Mouse (Mus musculus) midbrain, embryonic 10.5 days (tissue): ENCODE measurements around the gene Gadd45b. TPM values are rescaled to one million over a fixed set of nuclear protein-coding genes. Genes with fewer than 3 reads are reported as not detected.

Source experiments
- DNase-seq: peaks from one replicate; pipeline ENCODE4 v3.0.0-alpha.2; 2017; ENCODE audit warnings: low spot score
- H3K27ac ChIP-seq: fragments of 300-500 bp; sonication (generic); replicated peaks from 2 replicates; pipeline ENCODE4 v1.5.1; 2016; ENCODE audit warnings: mild to moderate bottlenecking
- H3K27me3 ChIP-seq: fragments of 300-500 bp; sonication (generic); 2 replicates; pipeline ENCODE4 v1.6.1; 2016; ENCODE audit warnings: low read depth, mild to moderate bottlenecking; ENCODE audit not compliant: poor library complexity, severe bottlenecking
- H3K36me3 ChIP-seq: fragments of 300-500 bp; sonication (generic); 2 replicates; pipeline ENCODE4 v1.6.1; 2016; ENCODE audit warnings: mild to moderate bottlenecking, moderate library complexity
- H3K4me1 ChIP-seq: fragments of 300-500 bp; sonication (generic); 2 replicates; pipeline ENCODE4 v1.6.1; 2016
- H3K4me3 ChIP-seq: fragments of 300-500 bp; sonication (generic); 2 replicates; pipeline ENCODE4 v1.5.1; 2016; ENCODE audit warnings: mild to moderate bottlenecking, moderate library complexity
- H3K9me3 ChIP-seq: fragments of 300-500 bp; sonication (generic); replicated peaks from 2 replicates; pipeline ENCODE4 v1.6.1; 2016; ENCODE audit warnings: mild to moderate bottlenecking
- WGBS: fragments of 180-500 bp; shearing (Covaris S2); methylation state at CpG from one replicate; pipeline ENCODE4 v1.1.7; 2016; 5-methylcytosine and 5-hydroxymethylcytosine counted together
- polyA plus RNA-seq: library from polyadenylated mRNA; unstranded; fragments of >200 nt; fragmentation: Nextera tagmentation; extraction: Ambion mirVana; gene quantifications from 2 replicates; pipeline ENCODE4 v1.2.1, GENCODE M21; 2016

Gadd45b gene
- polyA plus RNA-seq, 1 experiment from 2014 or later: 6.1 TPM

DNA sequence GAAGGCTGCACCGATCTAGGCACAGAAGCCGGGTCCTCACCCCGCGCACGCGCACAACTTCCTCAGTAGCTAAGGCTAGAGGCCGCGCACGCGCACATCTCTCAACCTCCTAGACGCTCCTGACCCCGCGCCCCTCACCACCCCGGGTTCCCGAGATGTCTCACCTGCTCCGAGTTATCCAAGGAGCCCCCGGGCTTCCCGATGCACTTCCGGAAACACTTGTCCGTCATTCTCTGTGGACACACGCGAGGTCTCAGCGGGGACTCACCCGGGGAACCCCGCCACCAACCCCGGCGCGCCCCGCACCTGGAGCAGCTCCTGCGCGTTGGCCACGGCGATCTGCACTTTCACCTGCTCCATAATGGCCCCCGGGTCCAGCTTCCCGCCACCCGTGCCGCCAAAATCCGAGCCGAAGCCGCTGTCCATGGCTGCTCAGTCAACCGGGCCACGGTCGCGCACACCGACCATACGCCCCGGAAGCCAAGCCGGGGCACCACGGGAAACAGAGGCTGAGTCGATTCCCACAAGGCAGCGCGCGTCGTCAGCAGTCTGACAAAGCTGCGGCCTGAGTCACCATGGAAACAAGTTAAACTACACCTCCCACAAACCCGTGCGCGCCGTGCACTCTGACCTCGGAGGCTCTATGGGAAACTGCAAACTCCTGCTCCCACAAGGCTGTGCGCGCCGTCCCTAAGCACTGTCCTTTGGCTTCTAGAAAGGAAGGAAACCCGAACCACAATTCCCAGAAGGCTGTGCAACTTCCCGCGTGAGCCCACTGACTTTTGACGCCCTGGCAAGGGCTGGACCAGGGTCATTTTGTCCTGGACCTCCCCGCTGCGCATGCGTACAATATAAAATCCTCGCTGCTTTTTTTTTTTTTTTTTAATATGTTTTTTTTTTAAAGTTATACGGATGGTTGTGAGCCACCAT is 29.3 kb upstream of the Gadd45b start, which contains the start of gene Timm13:
Gene Timm13 (minus strand): TSS at position 652 of the 930 bp plus-strand sequence.
- H3K27ac ChIP-seq: peak within 1 kb of the TSS; percentile 92
- WGBS: under 1% methylated on average over 72 of the region's 72 CpGs

DNA sequence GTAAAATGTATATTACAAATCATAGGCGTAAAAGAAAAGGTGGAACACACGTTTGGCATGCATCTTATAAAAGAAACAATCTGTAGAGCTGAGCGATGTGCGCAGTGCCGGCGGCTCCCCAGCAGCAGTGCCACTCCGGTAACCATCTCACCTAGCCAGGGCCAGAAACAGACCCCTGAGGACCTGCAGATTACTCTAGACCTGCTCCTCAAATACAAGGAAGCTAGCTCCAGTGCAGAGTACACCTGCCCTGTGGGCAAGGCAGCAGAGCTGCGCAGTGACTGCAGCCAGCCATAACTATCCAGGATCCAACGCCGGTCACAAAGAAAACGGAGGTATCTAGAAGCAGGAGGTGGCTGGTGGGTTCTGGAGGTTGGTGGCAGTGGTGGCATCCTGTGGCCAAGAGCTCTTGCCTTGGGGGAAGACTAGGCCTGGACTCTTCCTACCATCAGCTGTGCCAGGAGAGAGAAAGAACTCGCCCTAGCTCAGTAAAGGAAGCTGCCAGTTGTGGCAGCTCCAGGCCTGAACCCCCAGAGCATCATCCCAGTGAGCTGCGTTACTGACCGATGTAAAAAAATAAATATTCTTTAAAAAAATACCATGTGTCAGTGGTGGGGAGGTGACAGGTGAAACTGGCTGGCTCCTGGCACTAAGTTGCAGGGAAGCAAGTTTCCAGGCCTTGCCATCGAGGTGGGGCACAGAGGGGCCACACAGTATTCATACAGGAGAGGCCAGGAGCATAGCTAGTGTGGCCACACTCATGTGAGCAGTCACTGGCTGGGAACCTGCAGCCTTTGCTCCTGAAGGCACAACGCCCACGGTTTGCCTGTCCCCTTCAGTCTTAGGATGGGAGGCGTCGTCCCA is 28.2 kb upstream of the Gadd45b start:
- H3K4me3 ChIP-seq: peak overlapping the region; percentile 95; the same call in 1 of the 2 replicates

More for the DNA sequence above, 29.3 kb upstream of the Gadd45b start, which contains the start of gene Timm13:
- Histone ChIP-seq H3K27me3 (no peaks in the 10 kb centered on the region), H3K4me3 (peak within 1 kb of the TSS; percentile 95), H3K36me3 (peaks cover 69% of the 10 kb centered on the region), H3K4me1 (peaks cover 36% of the 10 kb centered on the region), H3K9me3 (no peaks in the 10 kb centered on the region)
- DNase-seq: peak; percentile 99

DNA sequence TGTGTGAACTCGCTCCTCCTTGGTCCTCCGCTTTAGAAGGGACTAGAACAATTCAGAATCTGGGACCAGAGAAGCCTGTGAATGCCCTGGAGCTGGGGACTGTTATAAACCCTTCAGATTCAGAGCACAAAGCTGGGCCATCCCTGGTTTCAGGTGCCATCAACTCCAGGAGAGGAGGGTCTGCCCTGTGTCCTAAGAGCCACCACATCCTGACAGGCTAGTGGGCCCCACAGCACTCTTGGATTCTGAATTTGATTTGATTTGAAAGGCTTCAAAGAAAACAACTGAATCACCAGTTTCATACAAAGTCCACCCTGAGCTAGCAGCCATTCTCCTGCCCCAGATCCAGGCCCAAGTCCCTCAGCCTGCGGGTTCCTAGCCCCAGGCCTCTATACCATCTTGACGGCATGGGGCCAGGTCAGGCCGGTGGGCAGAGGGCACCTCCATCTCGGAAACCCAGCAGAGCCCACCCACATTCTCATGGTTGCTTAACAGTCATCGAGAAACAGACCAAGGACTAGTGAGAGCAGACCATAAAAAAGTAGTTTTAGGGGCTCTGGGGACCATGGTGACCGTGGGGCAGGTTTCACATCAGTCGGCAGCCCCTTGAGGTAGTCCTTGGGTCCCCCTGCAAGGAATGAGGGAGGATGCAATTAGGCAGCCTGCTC is 27.5 kb upstream of the Gadd45b start:
- no peaks in the 10 kb centered on the region for H3K9me3 ChIP-seq
- no peak overlapping the region for H3K4me3 ChIP-seq
- peaks cover 32% of the 10 kb centered on the region for H3K4me1 ChIP-seq
- no peaks in the 10 kb centered on the region for H3K27me3 ChIP-seq
- WGBS: 94% methylated on average over 9 of the region's 9 CpGs
- DNase-seq: no peak
- H3K27ac ChIP-seq: no peak overlapping the region
- peaks cover 85% of the 10 kb centered on the region for H3K36me3 ChIP-seq

More for the DNA sequence above, 28.2 kb upstream of the Gadd45b start:
- no peak for DNase-seq
- WGBS: 85% methylated on average over 19 of the region's 19 CpGs
- H3K4me1 ChIP-seq: peaks cover 36% of the 10 kb centered on the region
- H3K27ac ChIP-seq: peak overlapping the region; percentile 70
- H3K36me3 ChIP-seq: peaks cover 80% of the 10 kb centered on the region
- H3K9me3 ChIP-seq: no peaks in the 10 kb centered on the region
- no peaks in the 10 kb centered on the region for H3K27me3 ChIP-seq

DNA sequence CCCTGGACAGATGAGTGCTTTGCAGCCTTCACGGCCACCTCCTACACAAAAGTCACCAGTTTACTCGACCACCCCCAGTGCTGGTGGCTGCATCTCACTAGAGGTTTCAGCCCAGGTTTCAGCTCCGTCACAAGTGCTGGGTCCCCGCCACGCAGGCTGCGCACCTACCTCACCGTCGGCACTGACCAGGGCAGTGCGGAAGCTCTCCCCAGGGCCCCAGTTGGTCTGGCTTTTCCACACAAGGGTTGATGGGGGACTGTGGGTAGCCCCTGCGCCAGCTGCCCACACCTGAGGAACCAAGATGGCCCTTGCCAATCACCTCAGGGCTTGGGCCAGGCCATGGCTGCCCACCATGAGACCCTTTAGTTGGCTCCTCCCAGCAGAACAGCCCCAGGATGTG is 26.6 kb upstream of the Gadd45b start:
- H3K4me1 ChIP-seq: peaks cover 24% of the 10 kb centered on the region
- no peaks in the 10 kb centered on the region for H3K27me3 ChIP-seq
- WGBS: 92% methylated on average over 10 of the region's 10 CpGs
- DNase-seq: no peak
- H3K27ac ChIP-seq: no peak overlapping the region
- no peaks in the 10 kb centered on the region for H3K9me3 ChIP-seq
- peaks cover 85% of the 10 kb centered on the region for H3K36me3 ChIP-seq
- 0 out of 2 replicates have a peak overlapping the region, but pooled peaks have one; percentile 18 for H3K4me3 ChIP-seq

DNA sequence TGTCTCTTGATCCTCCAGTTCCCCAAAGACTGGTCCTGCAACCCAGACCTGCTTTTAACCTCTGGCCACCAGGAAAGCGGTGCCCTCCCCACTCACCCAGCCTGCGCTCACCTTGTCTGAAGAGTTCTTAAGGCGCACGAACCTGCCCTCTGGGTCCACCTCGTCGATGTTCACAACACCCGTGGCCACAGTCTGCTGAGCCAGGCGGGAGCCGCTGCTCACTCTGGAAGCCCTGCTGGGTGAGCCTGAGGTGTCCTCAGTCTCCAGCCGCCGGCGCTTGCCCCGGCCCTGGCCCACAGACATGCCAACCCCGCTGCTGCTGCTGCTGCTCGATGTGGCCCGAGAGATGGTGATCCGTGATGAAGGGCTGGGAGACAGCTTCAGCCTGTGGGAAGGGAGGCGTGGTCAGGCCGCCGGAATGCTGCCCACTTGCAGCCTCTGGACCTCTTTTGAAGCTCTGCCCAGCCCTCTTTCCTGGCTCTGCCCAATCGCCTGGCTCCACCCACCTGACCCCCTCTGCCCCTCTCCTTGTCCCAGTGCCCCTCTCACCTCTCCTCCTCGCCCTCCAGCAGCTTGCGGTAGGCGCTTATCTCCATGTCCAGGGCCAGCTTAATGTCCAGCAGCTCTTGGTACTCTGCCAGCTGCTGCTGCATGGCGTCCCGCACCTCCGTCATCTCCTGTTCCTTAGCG is 25.7 kb upstream of the Gadd45b start:
- 90% methylated on average over 28 of the region's 28 CpGs for WGBS
- Histone ChIP-seq H3K36me3 (peaks cover 85% of the 10 kb centered on the region), H3K4me1 (peaks cover 16% of the 10 kb centered on the region), H3K27ac (no peak overlapping the region), H3K27me3 (no peaks in the 10 kb centered on the region), H3K9me3 (no peaks in the 10 kb centered on the region), H3K4me3 (no peak overlapping the region)
- DNase-seq: no peak

DNA sequence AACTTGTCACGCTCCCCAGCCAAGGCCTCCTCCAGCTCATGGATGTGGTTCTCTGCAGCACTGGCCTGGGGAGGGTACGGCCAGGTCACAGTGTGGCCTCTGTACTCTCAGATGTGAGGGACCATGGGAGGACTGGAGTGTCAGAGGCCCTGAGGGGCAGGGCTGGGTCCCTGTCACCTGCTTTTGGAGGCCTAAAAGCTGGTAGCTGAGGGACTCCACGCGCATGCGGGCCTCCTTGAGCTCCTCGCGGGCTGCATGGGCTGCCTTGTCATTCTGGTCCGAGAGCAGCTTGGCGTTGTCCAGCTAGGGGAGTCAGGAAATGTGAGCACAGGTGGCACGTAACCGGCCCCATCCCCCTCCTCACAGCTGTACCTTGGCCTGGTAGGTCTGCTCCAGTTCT is 25.2 kb upstream of the Gadd45b start:
- no peaks in the 10 kb centered on the region for H3K27me3 ChIP-seq
- H3K36me3 ChIP-seq: peaks cover 85% of the 10 kb centered on the region
- H3K4me1 ChIP-seq: peaks cover 10% of the 10 kb centered on the region
- WGBS: 96% methylated on average over 11 of the region's 11 CpGs
- H3K27ac ChIP-seq: no peak overlapping the region
- no peak overlapping the region for H3K4me3 ChIP-seq
- DNase-seq: no peak
- no peaks in the 10 kb centered on the region for H3K9me3 ChIP-seq

DNA sequence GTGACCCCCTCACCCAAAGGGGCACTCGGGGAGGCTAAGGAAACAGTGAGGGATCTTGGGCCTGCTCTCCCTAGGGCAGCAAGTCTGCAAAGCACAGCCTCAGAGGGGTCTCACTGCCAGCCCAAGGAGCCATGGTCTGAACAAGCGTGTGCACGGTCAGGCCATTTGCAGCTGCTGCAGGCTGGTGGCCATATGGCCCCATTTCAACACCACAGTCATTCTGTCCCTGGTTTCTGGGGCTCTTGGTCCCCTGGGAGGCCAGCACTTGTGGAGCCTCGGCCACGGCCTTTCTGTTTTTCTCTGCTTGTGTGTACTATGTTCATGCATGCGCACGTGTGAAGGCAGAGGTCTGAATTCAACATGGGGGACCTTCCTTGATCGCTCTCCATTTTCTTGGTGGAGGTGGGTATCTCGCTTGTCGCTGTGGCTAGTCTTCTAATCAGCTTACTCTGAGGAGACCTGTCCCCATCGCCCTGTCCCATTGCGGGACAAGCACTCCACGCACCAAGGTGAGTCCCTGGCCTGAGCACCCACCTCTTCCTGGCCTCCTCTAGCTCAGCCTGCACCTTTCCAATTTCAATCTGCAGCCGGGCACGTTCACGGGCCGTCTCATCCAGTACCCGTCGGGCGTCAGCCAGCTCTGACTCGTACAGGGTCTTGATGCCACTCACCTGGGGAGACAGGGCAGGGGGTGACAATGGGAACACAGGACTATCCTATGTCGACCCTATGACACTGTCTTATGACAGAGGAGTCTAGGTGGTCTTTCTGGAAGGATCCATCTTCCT is 20.3 kb upstream of the Gadd45b start:
- peaks cover 98% of the 10 kb centered on the region for H3K36me3 ChIP-seq

DNA sequence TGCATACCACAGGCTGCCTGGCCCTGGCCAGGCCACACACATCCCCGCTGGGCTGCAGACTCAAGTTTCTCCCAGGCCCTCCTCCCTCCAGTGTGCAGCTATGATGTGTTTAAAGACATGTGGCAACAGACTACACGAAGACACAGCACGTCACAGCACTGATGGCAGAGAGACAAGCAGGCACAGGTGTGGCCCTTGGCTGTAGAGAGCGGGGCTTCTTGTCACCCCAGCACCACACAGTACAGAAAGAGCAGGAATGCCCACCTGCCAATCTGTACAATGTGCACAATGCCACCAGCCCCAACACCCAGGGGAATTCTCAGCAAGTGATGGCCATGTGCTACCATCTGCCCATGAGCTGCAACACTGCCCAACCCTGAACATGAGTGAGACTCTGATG is 18.5 kb upstream of the Gadd45b start:
- H3K4me3 ChIP-seq: no peak overlapping the region
- H3K4me1 ChIP-seq: peaks cover 11% of the 10 kb centered on the region
- peaks cover 98% of the 10 kb centered on the region for H3K36me3 ChIP-seq
- WGBS: 92% methylated on average over 4 of the region's 4 CpGs
- H3K27ac ChIP-seq: no peak overlapping the region
- H3K27me3 ChIP-seq: no peaks in the 10 kb centered on the region
- DNase-seq: no peak
- H3K9me3 ChIP-seq: no peaks in the 10 kb centered on the region

More for the DNA sequence above, 20.3 kb upstream of the Gadd45b start:
- Histone ChIP-seq H3K27me3 (no peaks in the 10 kb centered on the region), H3K9me3 (no peaks in the 10 kb centered on the region), H3K4me3 (no peak overlapping the region), H3K27ac (no peak overlapping the region), H3K4me1 (no peaks in the 10 kb centered on the region)
- WGBS: 94% methylated on average over 22 of the region's 22 CpGs
- DNase-seq: no peak

DNA sequence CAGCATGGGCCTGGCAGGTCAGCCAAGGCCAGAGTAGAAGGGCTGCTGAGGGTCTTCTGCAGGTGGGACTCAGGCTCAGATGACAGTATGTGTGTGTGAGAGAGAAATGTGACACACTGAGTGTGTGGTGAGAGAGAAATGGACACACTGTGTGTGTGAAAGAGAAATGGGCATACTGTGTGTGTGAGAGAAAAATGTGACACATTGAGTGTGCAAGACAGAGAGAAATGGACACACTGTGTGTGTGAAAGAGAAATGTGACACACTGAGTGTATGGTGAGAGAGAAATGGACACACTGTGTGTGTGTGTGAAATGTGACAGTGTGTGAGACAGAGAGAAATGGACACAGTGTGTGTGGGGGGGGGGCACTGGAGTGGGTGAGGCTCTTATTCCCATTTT is 18.0 kb upstream of the Gadd45b start:
- H3K4me1 ChIP-seq: peaks cover 16% of the 10 kb centered on the region
- no peak for DNase-seq
- peaks cover 95% of the 10 kb centered on the region for H3K36me3 ChIP-seq
- no peak overlapping the region for H3K27ac ChIP-seq
- H3K4me3 ChIP-seq: no peak overlapping the region
- H3K27me3 ChIP-seq: no peaks in the 10 kb centered on the region
- H3K9me3 ChIP-seq: no peaks in the 10 kb centered on the region

DNA sequence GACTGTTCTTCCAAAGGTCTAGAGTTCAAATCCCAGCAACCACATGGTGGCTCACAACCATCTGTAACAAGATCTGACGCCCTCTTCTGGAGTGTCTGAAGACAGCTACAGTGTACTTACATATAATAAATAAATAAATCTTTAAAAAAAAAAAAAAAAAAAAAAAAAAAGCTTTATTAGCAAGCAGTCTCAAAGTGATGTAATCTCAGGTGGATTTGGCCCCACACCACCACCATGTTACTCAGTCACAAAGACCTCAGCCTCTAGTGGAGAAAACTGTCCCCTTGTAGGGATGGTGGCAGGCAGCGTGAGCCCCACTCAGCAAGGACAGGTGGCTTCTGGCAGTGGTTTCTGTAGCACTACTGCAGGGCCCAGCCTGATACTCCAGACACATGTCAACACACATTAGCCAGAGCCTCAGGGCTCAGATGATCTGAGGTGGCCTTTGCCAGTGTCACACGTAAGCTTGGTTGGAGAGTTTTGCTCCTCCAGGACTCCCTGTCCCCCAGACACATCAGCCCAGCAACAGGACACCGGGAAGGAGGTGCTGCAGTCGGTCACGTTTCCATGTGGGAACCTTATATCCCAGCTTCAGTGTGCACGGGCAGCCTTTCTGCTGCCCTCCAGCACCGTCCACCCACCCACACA is 16.4 kb upstream of the Gadd45b start:
- Histone ChIP-seq H3K4me1 (peaks cover 29% of the 10 kb centered on the region), H3K4me3 (no peak overlapping the region), H3K9me3 (no peaks in the 10 kb centered on the region), H3K27me3 (no peaks in the 10 kb centered on the region), H3K36me3 (peaks cover 80% of the 10 kb centered on the region), H3K27ac (no peak overlapping the region)
- 90% methylated on average over 7 of the region's 8 CpGs for WGBS
- no peak for DNase-seq

DNA sequence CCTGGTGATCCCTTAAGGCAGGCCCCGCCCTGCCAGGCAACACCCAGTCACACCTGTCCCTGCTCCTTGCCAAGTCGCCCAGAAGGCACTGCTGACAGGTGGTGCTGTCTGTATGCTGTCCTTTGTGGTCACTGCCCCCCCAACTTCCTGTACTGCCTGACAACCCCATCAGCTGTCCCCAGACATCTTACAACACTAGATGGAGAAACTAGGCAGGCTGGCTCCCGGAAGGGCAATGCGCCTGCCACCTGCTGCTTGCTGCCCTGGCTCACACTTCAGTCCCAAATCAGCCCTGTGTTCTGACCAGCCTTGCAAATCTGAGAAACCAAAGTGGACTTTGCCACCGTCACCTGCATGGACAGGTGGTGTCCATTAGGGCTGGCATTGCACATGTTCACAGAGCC is 15.6 kb upstream of the Gadd45b start:
- no peak for DNase-seq
- Histone ChIP-seq H3K36me3 (peaks cover 72% of the 10 kb centered on the region), H3K9me3 (no peaks in the 10 kb centered on the region), H3K27ac (no peak overlapping the region), H3K4me1 (peaks cover 30% of the 10 kb centered on the region), H3K27me3 (0 out of 2 replicates have a peak, but pooled peaks cover 2% of the 10 kb centered on the region), H3K4me3 (no peak overlapping the region)
- WGBS: 95% methylated on average over 5 of the region's 5 CpGs
